Mouse (Mus musculus) layer of hippocampus, postnatal 25 days (tissue): ENCODE data around the gene Cmas. TPM values are rescaled to one million over a fixed set of nuclear protein-coding genes. Genes with fewer than 3 reads are reported as not detected.

Source experiments
- DNase-seq, 2 experiments: peaks; one replicate each; pipeline ENCODE4 v3.0.0; 2022; ENCODE audit warnings: mixed read lengths in 2 of 2, low spot score in 1 of 2; ENCODE audit errors: extremely low spot score in 1 of 2
- total RNA-seq, 2 experiments: library from RNA; stranded (reverse); gene quantifications; 2 replicates each; pipeline ENCODE4 v1.2.3; 2021

Gene Cmas
- total RNA-seq, 2 experiments from 2014 or later = 99.1 to 108 TPM

DNA sequence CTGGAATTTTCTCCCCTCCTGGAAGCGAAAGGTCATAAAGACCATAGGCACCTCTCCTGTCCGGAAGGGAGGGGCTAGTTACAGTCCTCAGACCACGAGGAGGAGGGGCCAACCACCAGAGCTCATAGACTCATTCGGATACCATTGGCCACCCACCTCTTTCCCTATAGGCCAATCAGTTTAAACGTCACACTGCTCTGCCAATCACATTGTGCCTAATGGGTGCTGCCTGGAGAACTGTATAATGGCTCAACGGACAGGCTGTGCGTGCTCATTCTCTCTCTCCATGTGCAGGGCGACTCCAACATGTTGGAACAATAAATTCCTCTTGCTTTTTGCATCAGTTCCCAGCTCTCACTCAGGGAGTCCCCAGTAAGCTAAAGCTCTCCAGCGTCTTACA lies 5.1 kb upstream of the Cmas start:
- DNase-seq = no peak

DNA sequence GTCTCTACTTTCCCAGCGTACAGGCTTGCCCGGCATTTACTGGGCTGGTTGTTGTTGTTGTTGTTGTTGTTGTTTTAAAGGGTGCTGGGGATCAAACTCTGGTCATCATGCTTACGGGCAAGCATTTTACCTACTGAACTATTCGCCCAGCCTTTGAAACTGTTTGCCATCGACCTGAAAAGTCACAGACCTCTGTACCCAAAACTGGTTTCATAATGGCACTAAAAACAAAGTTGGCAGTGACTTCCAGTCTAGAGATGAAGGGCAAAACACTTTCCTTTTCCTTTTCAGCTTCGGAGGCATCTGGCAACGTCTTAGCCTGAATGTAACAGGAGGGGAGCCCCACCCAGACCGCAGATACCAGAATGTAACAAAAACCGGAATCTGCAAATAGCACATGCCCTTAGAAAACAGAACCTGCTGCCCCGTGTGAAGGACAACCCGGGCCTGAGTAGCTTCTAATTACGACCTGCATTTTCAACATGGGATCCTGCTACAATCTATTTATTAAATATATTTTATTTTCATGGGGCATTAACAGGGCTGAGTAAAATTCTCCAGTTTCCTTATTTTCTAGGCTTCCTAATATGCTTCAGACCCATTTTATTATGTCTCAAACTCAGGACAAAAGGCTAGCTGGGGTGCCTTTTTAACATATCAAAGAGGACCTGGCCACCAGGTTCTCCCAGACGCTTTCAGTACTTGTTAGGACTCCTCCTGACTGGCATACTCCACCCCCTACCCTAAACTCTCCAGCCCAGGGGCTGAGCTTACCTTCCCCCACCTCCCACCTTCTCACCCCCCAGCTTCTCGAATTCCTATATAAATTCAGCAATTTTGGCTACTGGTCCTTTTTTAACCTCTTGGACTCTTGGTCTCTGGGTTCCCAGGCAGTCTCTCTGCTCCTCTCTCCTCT lies 3.9 kb upstream of the Cmas start:
- no peak for DNase-seq

DNA sequence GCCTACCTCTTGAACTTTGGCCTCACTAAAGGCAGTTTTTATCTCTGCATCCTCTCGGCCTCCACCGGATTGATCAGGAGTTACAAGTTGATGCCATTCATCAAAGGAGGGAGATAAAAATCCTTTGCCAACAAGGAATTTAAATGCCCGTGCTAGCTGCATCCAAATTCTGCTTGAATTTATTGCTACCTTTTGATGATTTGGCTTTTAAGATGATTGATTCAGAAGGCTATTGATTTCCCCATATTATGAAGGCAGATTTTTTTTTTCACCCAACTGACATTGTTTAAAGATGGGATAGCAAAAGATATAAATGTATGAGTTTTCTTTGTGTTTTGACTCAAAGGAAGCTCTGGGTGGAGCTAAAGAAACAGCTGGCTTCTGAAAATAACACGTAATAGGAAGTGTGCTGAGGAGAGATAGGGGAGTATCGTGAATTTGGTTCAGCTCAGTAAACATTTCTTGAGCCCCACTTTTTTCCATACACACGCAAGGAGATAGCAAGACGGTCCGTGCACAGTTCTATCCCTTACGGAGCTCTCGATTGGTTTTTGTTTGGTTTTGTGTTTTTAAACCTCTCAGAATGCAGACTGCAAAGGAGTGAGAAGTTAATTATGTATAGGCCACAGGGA lies 964 bp downstream of the Cmas start:
- DNase-seq = no peak

- DNase-seq = no peak
Observed at GRCm38 (mm10) chr6:142757976-142758375, 1.5 kb downstream of the Cmas start.

GRCm38 (mm10) chr6:142758562-142758961 lies 2.1 kb downstream of the Cmas start:
- no peak for DNase-seq

DNA sequence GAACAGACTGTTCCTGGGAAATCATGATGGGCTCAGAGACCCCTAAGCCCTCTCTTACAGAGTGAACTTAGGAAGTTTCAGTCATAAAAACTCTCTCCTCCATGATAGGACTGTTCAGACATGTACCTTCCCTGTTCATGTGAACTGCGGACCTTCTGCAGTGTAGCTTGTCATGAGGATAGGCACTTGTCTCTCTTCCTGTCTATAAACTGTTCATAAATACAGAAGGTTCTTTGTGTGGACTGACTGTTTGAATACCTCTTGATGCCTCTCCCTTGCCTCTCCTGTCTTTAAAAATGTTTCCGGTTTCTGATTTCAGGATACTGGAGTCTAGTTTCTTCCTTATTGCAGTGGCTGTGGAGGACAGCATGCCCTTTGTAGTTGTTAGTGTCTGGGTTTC lies 3.1 kb downstream of the Cmas start:
- no peak for DNase-seq

- DNase-seq = no peak
Observed at GRCm38 (mm10) chr6:142764933-142765332, 8.4 kb downstream of the Cmas start.

GRCm38 (mm10) chr6:142767305-142767704 lies 10.8 kb downstream of the Cmas start:
- no peak for DNase-seq

DNA sequence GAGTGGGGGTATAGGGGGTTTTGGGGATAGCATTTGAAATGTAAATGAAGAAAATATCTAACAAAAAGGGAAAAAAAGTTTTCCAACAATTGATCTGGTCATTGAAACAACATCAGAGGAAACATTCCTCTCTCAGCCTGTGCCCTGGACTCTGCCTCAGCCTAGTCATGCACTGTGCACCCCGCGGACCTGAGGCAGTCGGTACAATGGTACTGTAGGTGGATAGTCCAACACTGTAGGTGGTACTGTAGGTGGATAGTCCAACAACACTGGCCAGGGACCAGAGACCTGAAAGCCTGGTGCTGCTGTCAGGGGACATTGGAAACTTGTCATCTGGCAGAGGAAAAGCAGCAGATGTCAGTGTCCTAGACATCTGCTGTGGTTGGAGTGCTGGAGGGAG lies 13.4 kb downstream of the Cmas start:
- no peak for DNase-seq

- DNase-seq = no peak
Observed at GRCm38 (mm10) chr6:142771643-142772042, 15.2 kb downstream of the Cmas start.

GRCm38 (mm10) chr6:142773566-142773965 lies 17.1 kb downstream of the Cmas start:
- no peak for DNase-seq

DNA sequence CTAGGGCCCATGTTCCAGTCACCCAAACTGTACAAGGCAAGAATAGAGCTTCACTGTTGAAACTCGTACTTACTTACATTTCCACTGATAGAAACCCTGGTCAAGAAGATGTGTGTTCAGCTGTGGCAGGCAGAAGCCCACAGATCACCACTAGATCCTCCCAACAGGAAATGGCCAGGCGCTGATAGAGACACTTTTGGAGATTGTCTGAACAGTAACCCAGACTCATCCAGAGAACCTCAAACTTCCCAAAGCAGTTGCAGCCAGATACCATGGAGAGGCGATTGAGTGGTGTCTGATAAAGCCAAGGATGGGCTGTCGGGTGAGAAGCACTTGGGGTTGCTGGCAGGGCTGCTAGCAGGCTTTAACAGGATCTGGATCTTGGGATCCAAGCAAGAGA lies 20.4 kb downstream of the Cmas start:
- no peak for DNase-seq

- DNase-seq = peak; percentile 30 to 47
Observed at GRCm38 (mm10) chr6:142779045-142779811, 22.7 kb downstream of the Cmas start.

- DNase-seq = no peak
Observed at GRCm38 (mm10) chr6:142779812-142780573, 23.5 kb downstream of the Cmas start.

- DNase-seq = no peak
Observed at GRCm38 (mm10) chr6:142780574-142781033, 24.1 kb downstream of the Cmas start.

GRCm38 (mm10) chr6:142781286-142781685 lies 24.8 kb downstream of the Cmas start:
- DNase-seq = no peak

- DNase-seq = peak in 1 of 2 experiments; percentile 53
Observed at GRCm38 (mm10) chr6:142785343-142785742, 28.9 kb downstream of the Cmas start.

DNA sequence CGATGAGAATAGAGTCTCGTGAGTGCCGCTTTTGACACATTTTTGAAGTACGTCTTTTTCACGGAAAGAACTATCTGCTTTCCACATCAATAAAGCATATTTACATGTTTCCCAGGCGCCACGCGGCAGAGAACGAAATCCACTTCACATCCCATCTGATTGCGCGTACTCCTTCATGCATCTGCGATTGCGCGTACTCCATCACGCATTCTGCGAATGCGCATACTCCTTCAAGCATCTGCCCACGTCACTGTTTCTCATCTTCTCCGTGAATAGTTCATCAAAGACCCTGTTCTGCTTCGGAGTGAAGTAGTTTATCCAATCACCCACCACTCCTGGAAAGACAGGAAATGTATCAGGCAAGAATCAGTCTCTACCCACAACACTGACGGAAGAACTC lies 29.6 kb downstream of the Cmas start:
- DNase-seq = no peak

DNA sequence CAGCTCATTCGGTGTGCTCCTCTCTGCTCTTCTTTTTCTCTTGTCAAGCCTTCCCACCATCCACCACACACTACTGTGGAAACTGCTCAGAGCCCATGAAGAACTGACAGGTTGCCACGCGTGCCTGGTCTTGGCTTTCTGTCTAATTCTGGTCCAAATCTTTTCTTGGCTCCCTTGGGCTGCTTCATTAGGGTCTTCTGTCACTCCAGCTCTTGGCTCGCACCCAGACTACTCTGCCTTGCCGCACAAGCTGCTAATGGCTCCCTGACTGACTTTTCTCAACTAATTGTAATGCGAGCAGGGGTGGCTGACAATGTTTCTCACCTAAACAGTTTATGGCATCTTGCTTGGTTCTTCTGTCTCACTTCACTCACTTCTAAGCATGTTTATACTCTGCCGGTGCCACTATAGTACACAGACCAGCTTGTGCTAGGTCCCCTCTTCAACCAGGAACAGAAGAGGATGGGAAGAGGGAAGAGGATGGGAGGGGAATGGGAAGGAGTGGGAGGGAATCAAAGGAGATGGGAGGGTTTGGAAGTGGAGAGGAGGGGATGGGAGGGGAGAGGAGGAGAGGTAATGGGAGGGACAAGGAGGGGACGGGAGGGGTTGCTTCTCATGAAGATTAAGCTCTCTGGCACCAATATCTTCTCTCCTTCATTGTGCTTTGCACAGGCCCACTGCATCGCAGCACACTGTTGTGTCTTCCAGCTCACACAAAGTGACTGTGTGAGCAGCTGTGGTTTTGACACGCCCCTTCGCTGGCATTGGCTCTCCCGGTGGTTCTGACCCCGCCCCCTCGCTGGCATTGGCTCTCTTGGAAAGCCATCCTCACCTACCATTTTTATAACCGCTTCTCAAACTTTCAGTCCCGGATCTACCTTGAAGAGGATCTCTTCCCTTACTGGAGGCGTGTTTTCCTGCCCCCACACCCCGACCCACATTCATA lies 31.8 kb downstream of the Cmas start:
- no peak for DNase-seq
